Mouse (Mus musculus) G1E (cell line): ENCODE measurements around the gene Zcchc8. TPM values are rescaled to one million over a fixed set of nuclear protein-coding genes. Genes with fewer than 3 reads are reported as not detected.

Experiments used
- ATAC-seq: 2 replicates; pipeline ENCODE4 v1.8.0; 2016; ENCODE audit warnings: mild to moderate bottlenecking; ENCODE audit not compliant: insufficient number of reproducible peaks, poor library complexity, low FRiP score, severe bottlenecking; ENCODE audit errors: extremely low read depth
- DNase-seq: peaks from one replicate; pipeline ENCODE4 v3.0.0; 2012; ENCODE audit warnings: low spot score
- H3K27me3 ChIP-seq: 2 replicates; pipeline ENCODE4 v1.6.1; 2012; ENCODE audit warnings: mild to moderate bottlenecking, low read length, inconsistent platforms; ENCODE audit not compliant: insufficient read depth
- H3K36me3 ChIP-seq: replicated peaks from 2 replicates; pipeline ENCODE3; 2012; ENCODE audit warnings: mild to moderate bottlenecking, inconsistent platforms
- H3K4me1 ChIP-seq: 2 replicates; pipeline ENCODE4 v1.6.1; 2012; ENCODE audit warnings: low read depth, low read length, inconsistent platforms, mixed read lengths; ENCODE audit not compliant: insufficient read depth
- H3K4me3 ChIP-seq: 2 replicates; pipeline ENCODE4 v1.5.1; 2012; ENCODE audit warnings: low read depth, mild to moderate bottlenecking, inconsistent platforms, low read length, moderate library complexity, mixed read lengths
- H3K9me3 ChIP-seq: replicated peaks from 2 replicates; pipeline ENCODE4 v1.6.1; 2012; ENCODE audit warnings: inconsistent platforms
- CTCF ChIP-seq: IDR thresholded peaks from 2 replicates; pipeline ENCODE4 v1.5.1; 2012; ENCODE audit warnings: low read depth, low read length, inconsistent platforms, mixed read lengths
- GATA1 ChIP-seq: IDR thresholded peaks from 2 replicates; pipeline ENCODE4 v1.6.1; 2012; ENCODE audit warnings: borderline replicate concordance, low read length, inconsistent platforms, mixed read lengths
- GATA2 ChIP-seq: IDR thresholded peaks from 2 replicates; pipeline ENCODE4 v1.6.1; 2012; ENCODE audit warnings: low read depth, low read length, inconsistent platforms, borderline replicate concordance
- POLR2AphosphoS5 ChIP-seq: IDR thresholded peaks from 2 replicates; pipeline ENCODE4 v1.6.1; 2012; ENCODE audit warnings: low read depth, low read length, inconsistent platforms; ENCODE audit not compliant: insufficient replicate concordance
- TAL1 ChIP-seq: conservative IDR thresholded peaks from 2 replicates; pipeline ENCODE4 v1.6.1; 2012; ENCODE audit warnings: low read depth, low read length, inconsistent platforms, mixed read lengths
- polyA plus RNA-seq: library from polyadenylated mRNA; stranded (reverse); fragments of >175 nt; gene quantifications from 2 replicates; pipeline ENCODE4 v1.2.3, GENCODE M21; 2012
- total RNA-seq, 2 experiments: library from RNA; stranded (forward) in 1 of 2; stranded (reverse) in 1 of 2; fragments of 200-1000 nt in 1 of 2; fragments of >200 nt in 1 of 2; fragmentation: Nextera tagmentation in 1 of 2; gene quantifications; 2 replicates each; pipeline ENCODE4 v1.2.3; 2014 to 2017

Gene Zcchc8
- total and polyA plus RNA-seq, 3 experiments = 41.4 to 79.4 (median 68.2) TPM

- Histone ChIP-seq H3K27me3 (peaks cover 6% of the 10 kb centered on the region; the same call in 1 of the 2 replicates), H3K4me1 (peaks cover 20% of the 10 kb centered on the region), H3K36me3 (peaks cover 8% of the 10 kb centered on the region), H3K4me3 (peak within 1 kb of the TSS; percentile 90), H3K9me3 (no peaks in the 10 kb centered on the region)
- DNase-seq = peak; percentile 78
- no peak for TF ChIP-seq GATA1
- TF ChIP-seq CTCF = no peak
- TF ChIP-seq TAL1 = no peak
- TF ChIP-seq GATA2 = no peak
- TF ChIP-seq POLR2AphosphoS5 = no peak
- ATAC-seq = peak; percentile 57; the same call in 1 of the 2 replicates
Observed at GRCm38 (mm10) chr5:123684221-123685144, 36.4 kb downstream of the Zcchc8 start, which contains the start of gene Clip1. Clip1 (minus strand) TSS chr5:123684618.

- no peak for ATAC-seq
- peaks cover 8% of the 10 kb centered on the region for H3K36me3 ChIP-seq
Observed at GRCm38 (mm10) chr5:123683377-123684220, 37.3 kb downstream of the Zcchc8 start.

GRCm38 (mm10) chr5:123683043-123683376, 37.9 kb downstream of the Zcchc8 start:
- Histone ChIP-seq H3K36me3 (peaks cover 8% of the 10 kb centered on the region), H3K4me3 (peak overlapping the region; percentile 90), H3K27me3 (peaks cover 6% of the 10 kb centered on the region; the same call in 1 of the 2 replicates), H3K9me3 (no peaks in the 10 kb centered on the region), H3K4me1 (peaks cover 25% of the 10 kb centered on the region)
- ATAC-seq (no peak), DNase-seq (peak; percentile 52)
- TF ChIP-seq GATA1 (no peak), CTCF (no peak), POLR2AphosphoS5 (no peak), TAL1 (no peak), GATA2 (no peak)

More at GRCm38 (mm10) chr5:123683377-123684220, 37.3 kb downstream of the Zcchc8 start:
- Histone ChIP-seq H3K9me3 (no peaks in the 10 kb centered on the region), H3K4me3 (peak overlapping the region; percentile 90), H3K27me3 (peaks cover 6% of the 10 kb centered on the region; the same call in 1 of the 2 replicates), H3K4me1 (peaks cover 25% of the 10 kb centered on the region)
- TF ChIP-seq POLR2AphosphoS5 (no peak), GATA2 (no peak), GATA1 (no peak), CTCF (no peak), TAL1 (no peak)
- peak; percentile 68 for DNase-seq

GRCm38 (mm10) chr5:123682372-123682771, 38.5 kb downstream of the Zcchc8 start:
- Histone ChIP-seq H3K36me3 (peaks cover 9% of the 10 kb centered on the region), H3K9me3 (no peaks in the 10 kb centered on the region), H3K27me3 (peaks cover 6% of the 10 kb centered on the region; the same call in 1 of the 2 replicates), H3K4me1 (peaks cover 25% of the 10 kb centered on the region), H3K4me3 (no peak overlapping the region)
- TF ChIP-seq POLR2AphosphoS5 (no peak), GATA1 (no peak), GATA2 (no peak), CTCF (no peak), TAL1 (no peak)
- DNase-seq (no peak), ATAC-seq (no peak)

- Histone ChIP-seq H3K4me1 (peaks cover 21% of the 10 kb centered on the region), H3K4me3 (no peak overlapping the region), H3K9me3 (no peaks in the 10 kb centered on the region), H3K27me3 (no peaks in the 10 kb centered on the region), H3K36me3 (peaks cover 17% of the 10 kb centered on the region)
- TF ChIP-seq GATA1 = no peak
- TF ChIP-seq TAL1 = no peak
- no peak for TF ChIP-seq POLR2AphosphoS5
- DNase-seq = no peak
- ATAC-seq = no peak
Observed at GRCm38 (mm10) chr5:123679546-123680263, 41.2 kb downstream of the Zcchc8 start.
